Mouse (Mus musculus): Measurements from ENCODE around the gene Rps19bp1. TPM values are rescaled to one million over a fixed set of nuclear protein-coding genes. Genes with fewer than 3 reads are reported as not detected.
A peak's percentile ranks its signal among the peaks of the same experiment; 100 is the strongest.

Rps19bp1 gene
- polyA plus RNA-seq, 1 experiment from 2014 or later = 62.5 TPM

- Histone ChIP-seq H3K4me3 (peak overlapping the region; percentile 77), H3K27ac (peak overlapping the region; percentile 97), H3K36me3 (peaks cover 53% of the 10 kb centered on the region), H3K9me3 (no peaks in the 10 kb centered on the region), H3K27me3 (ENCODE audit: insufficient read depth, poor library complexity, severe bottlenecking) (no peaks in the 10 kb centered on the region), H3K4me1 (peaks cover 63% of the 10 kb centered on the region)
- no peak for DNase-seq (ENCODE audit: low spot score)
- 43% methylated on average over 6 of the region's 6 CpGs for WGBS
These were observed 9.9 kb downstream of the Rps19bp1 start for GRCm38 (mm10) chr15:80254207-80254606.

- DNase-seq (ENCODE audit: low spot score) = no peak
- Histone ChIP-seq H3K36me3 (peaks cover 58% of the 10 kb centered on the region), H3K4me3 (0 out of 2 replicates have a peak overlapping the region, but pooled peaks have one; percentile 77), H3K27me3 (ENCODE audit: insufficient read depth, poor library complexity, severe bottlenecking) (no peaks in the 10 kb centered on the region), H3K4me1 (peaks cover 61% of the 10 kb centered on the region), H3K27ac (peak overlapping the region; percentile 97), H3K9me3 (no peaks in the 10 kb centered on the region)
- 24% methylated on average over 2 of the region's 2 CpGs for WGBS
These were observed 10.6 kb downstream of the Rps19bp1 start for GRCm38 (mm10) chr15:80253530-80253929.

- WGBS = 33% methylated on average over 6 of the region's 6 CpGs
- H3K27ac ChIP-seq = peak overlapping the region; percentile 81
- H3K4me3 ChIP-seq = peak overlapping the region; percentile 31
- H3K4me1 ChIP-seq = peaks cover 45% of the 10 kb centered on the region
- peak; percentile 87 for DNase-seq (ENCODE audit: low spot score)
- H3K27me3 ChIP-seq (ENCODE audit: insufficient read depth, poor library complexity, severe bottlenecking) = no peaks in the 10 kb centered on the region
- no peaks in the 10 kb centered on the region for H3K9me3 ChIP-seq
- H3K36me3 ChIP-seq = peaks cover 63% of the 10 kb centered on the region
These were observed 13.5 kb downstream of the Rps19bp1 start for GRCm38 (mm10) chr15:80250586-80250985.

GRCm38 (mm10) chr15:80249672-80250071, 14.4 kb downstream of the Rps19bp1 start:
- DNase-seq (ENCODE audit: low spot score) = peak; percentile 62
- 93% methylated on average over 10 of the region's 10 CpGs for WGBS
- H3K4me1 ChIP-seq = peaks cover 45% of the 10 kb centered on the region
- H3K4me3 ChIP-seq = no peak overlapping the region
- H3K9me3 ChIP-seq = no peaks in the 10 kb centered on the region
- no peaks in the 10 kb centered on the region for H3K27me3 ChIP-seq (ENCODE audit: insufficient read depth, poor library complexity, severe bottlenecking)
- H3K36me3 ChIP-seq = peaks cover 70% of the 10 kb centered on the region
- H3K27ac ChIP-seq = peak overlapping the region; percentile 81; the same call in 1 of the 2 replicates

GRCm38 (mm10) chr15:80248596-80248995, 15.5 kb downstream of the Rps19bp1 start:
- Histone ChIP-seq H3K4me3 (no peak overlapping the region), H3K4me1 (peaks cover 34% of the 10 kb centered on the region), H3K9me3 (no peaks in the 10 kb centered on the region), H3K36me3 (peaks cover 79% of the 10 kb centered on the region), H3K27me3 (ENCODE audit: insufficient read depth, poor library complexity, severe bottlenecking) (no peaks in the 10 kb centered on the region), H3K27ac (no peak overlapping the region)
- no peak for DNase-seq (ENCODE audit: low spot score)
- WGBS = 94% methylated on average over 1 of the region's 1 CpGs

GRCm38 (mm10) chr15:80248135-80248534, 16.0 kb downstream of the Rps19bp1 start:
- 95% methylated on average over 12 of the region's 12 CpGs for WGBS

GRCm38 (mm10) chr15:80235535-80235934, 28.6 kb downstream of the Rps19bp1 start, which contains the start of gene AC140267.1:
Gene AC140267.1, plus strand, starts transcription at chr15:80235835.
- Histone ChIP-seq H3K27me3 (ENCODE audit: insufficient read depth, poor library complexity, severe bottlenecking) (no peaks in the 10 kb centered on the region), H3K4me1 (peaks cover 22% of the 10 kb centered on the region), H3K36me3 (peaks cover 45% of the 10 kb centered on the region), H3K27ac (peak within 1 kb of the TSS; percentile 98), H3K9me3 (no peaks in the 10 kb centered on the region), H3K4me3 (peak within 1 kb of the TSS; percentile 96)
- 89% methylated on average over 9 of the region's 9 CpGs for WGBS
- DNase-seq (ENCODE audit: low spot score) = no peak

More at GRCm38 (mm10) chr15:80248135-80248534, 16.0 kb downstream of the Rps19bp1 start:
- Histone ChIP-seq H3K4me1 (peaks cover 31% of the 10 kb centered on the region), H3K4me3 (no peak overlapping the region), H3K9me3 (no peaks in the 10 kb centered on the region), H3K36me3 (peaks cover 81% of the 10 kb centered on the region), H3K27ac (no peak overlapping the region), H3K27me3 (ENCODE audit: insufficient read depth, poor library complexity, severe bottlenecking) (no peaks in the 10 kb centered on the region)
- DNase-seq (ENCODE audit: low spot score) = no peak

- Histone ChIP-seq H3K27me3 (ENCODE audit: insufficient read depth, poor library complexity, severe bottlenecking) (no peaks in the 10 kb centered on the region), H3K4me3 (peak within 1 kb of the TSS; percentile 96), H3K27ac (peak within 1 kb of the TSS; percentile 98), H3K9me3 (no peaks in the 10 kb centered on the region), H3K36me3 (peaks cover 35% of the 10 kb centered on the region), H3K4me1 (peaks cover 22% of the 10 kb centered on the region)
- peak; percentile 99 for DNase-seq (ENCODE audit: low spot score)
- WGBS = under 1% methylated on average over 67 of the region's 67 CpGs
These were observed 30.2 kb downstream of the Rps19bp1 start, which contains the start of gene Mief1 for GRCm38 (mm10) chr15:80233733-80234509. Gene Mief1, plus strand, starts transcription at chr15:80234018.

GRCm38 (mm10) chr15:80233053-80233452, 31.1 kb downstream of the Rps19bp1 start:
- Histone ChIP-seq H3K4me3 (peak overlapping the region; percentile 96; the same call in 1 of the 2 replicates), H3K9me3 (no peaks in the 10 kb centered on the region), H3K4me1 (peaks cover 22% of the 10 kb centered on the region), H3K27ac (peak overlapping the region; percentile 98; the same call in 1 of the 2 replicates), H3K36me3 (peaks cover 26% of the 10 kb centered on the region), H3K27me3 (ENCODE audit: insufficient read depth, poor library complexity, severe bottlenecking) (no peaks in the 10 kb centered on the region)
- 71% methylated on average over 4 of the region's 4 CpGs for WGBS
- DNase-seq (ENCODE audit: low spot score) = no peak

- Histone ChIP-seq H3K4me1 (peaks cover 22% of the 10 kb centered on the region), H3K4me3 (no peak overlapping the region), H3K27me3 (ENCODE audit: insufficient read depth, poor library complexity, severe bottlenecking) (no peaks in the 10 kb centered on the region), H3K27ac (no peak overlapping the region), H3K9me3 (no peaks in the 10 kb centered on the region), H3K36me3 (peaks cover 21% of the 10 kb centered on the region)
- 63% methylated on average over 2 of the region's 2 CpGs for WGBS
- no peak for DNase-seq (ENCODE audit: low spot score)
These were observed 31.8 kb downstream of the Rps19bp1 start for GRCm38 (mm10) chr15:80232331-80232730.

GRCm38 (mm10) chr15:80228071-80228800, 35.9 kb downstream of the Rps19bp1 start:
- no peak overlapping the region for H3K4me3 ChIP-seq
- peaks cover 9% of the 10 kb centered on the region for H3K4me1 ChIP-seq
- H3K36me3 ChIP-seq = no peaks in the 10 kb centered on the region
- no peak for DNase-seq (ENCODE audit: low spot score)
- H3K9me3 ChIP-seq = no peaks in the 10 kb centered on the region
- no peaks in the 10 kb centered on the region for H3K27me3 ChIP-seq (ENCODE audit: insufficient read depth, poor library complexity, severe bottlenecking)
- WGBS = 76% methylated on average over 17 of the region's 17 CpGs
- H3K27ac ChIP-seq = no peak overlapping the region

- Histone ChIP-seq H3K9me3 (no peaks in the 10 kb centered on the region), H3K27ac (no peak overlapping the region), H3K27me3 (ENCODE audit: insufficient read depth, poor library complexity, severe bottlenecking) (no peaks in the 10 kb centered on the region), H3K36me3 (no peaks in the 10 kb centered on the region), H3K4me3 (no peak overlapping the region), H3K4me1 (0 out of 2 replicates have a peak, but pooled peaks cover 9% of the 10 kb centered on the region)
- DNase-seq (ENCODE audit: low spot score) = no peak
- 46% methylated on average over 2 of the region's 2 CpGs for WGBS
These were observed 38.3 kb downstream of the Rps19bp1 start for GRCm38 (mm10) chr15:80225796-80226195.

- Histone ChIP-seq H3K27ac (no peak overlapping the region), H3K27me3 (ENCODE audit: insufficient read depth, poor library complexity, severe bottlenecking) (no peaks in the 10 kb centered on the region), H3K4me1 (0 out of 2 replicates have a peak, but pooled peaks cover 9% of the 10 kb centered on the region), H3K9me3 (no peaks in the 10 kb centered on the region), H3K4me3 (no peak overlapping the region), H3K36me3 (no peaks in the 10 kb centered on the region)
- 23% methylated on average over 9 of the region's 9 CpGs for WGBS
- peak; percentile 87 for DNase-seq (ENCODE audit: low spot score)
These were observed 38.9 kb downstream of the Rps19bp1 start for GRCm38 (mm10) chr15:80225208-80225607.

All from heart, embryonic 10.5 days (tissue).